Mouse (Mus musculus) ES-Bruce4 (cell line): ENCODE measurements around the gene Sirpa.

Source experiments
- CTCF ChIP-seq: IDR thresholded peaks from one replicate; pipeline ENCODE4 v1.8.1; 2011; ENCODE audit warnings: low read depth, low read length
- POLR2A ChIP-seq: IDR thresholded peaks from one replicate; pipeline ENCODE4 v1.8.1; 2011; ENCODE audit warnings: low read length; ENCODE audit not compliant: insufficient read depth

- TF ChIP-seq CTCF = no peak
- no peak for TF ChIP-seq POLR2A
Observed at GRCm38 (mm10) chr2:129627811-129628210, 35.2 kb downstream of the Sirpa start.
